ENCODE assay signal across 8 mouse cellular contexts in the genomic region with DNA sequence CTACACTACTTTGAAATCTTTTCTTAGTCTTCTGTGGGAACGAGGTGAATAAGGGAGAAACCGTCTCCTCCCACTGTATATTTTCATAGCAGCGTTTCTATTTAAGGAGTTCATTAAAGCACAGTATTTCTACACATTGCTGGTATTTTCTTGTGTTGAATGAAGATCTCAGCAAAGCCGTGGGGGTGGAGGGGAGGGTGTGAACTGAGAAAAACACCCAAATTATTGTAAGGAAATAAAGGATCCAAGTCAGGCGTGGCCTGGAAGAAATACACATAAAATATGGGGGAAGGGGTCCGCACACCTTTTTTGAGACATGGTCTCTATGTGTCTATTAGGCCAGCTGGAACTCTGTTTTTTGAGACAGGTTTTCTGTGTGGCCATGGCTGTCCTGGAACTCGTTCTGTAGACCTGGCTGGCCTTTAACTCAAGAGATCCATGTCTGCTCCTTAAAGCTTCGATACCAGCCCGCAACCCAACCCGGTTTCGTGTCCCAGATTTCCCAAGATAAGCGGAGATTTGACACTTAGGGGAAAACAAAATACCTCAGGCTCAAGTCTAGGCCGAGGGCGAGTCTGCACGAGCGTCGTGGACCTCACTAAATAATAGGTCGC. TPM values are rescaled to one million over a fixed set of nuclear protein-coding genes. Genes with fewer than 3 reads are reported as not detected.
DNase-seq lines count a peak whose midpoint lies in the region; ATAC-seq lines count a peak whose summit lies in the region.

No protein-coding gene starts in this region.

- no peaks in the 10 kb centered on the region for H3K27me3 ChIP-seq in kidney, embryonic 15.5 days
- no peaks in the 10 kb centered on the region for H3K27me3 ChIP-seq in hindbrain, embryonic 14.5 days (ENCODE audit: control insufficient read depth, insufficient read depth, low read length)
- no peaks in the 10 kb centered on the region for H3K27me3 ChIP-seq in midbrain, embryonic 15.5 days (replicated peaks)

- H3K4me2 ChIP-seq in kidney, embryonic 15.5 days = peak overlapping the region; percentile 84
- peak overlapping the region; percentile 97 for H3K4me2 ChIP-seq in hindbrain, embryonic 14.5 days (replicated peaks)
- peak overlapping the region; percentile 98 for H3K4me2 ChIP-seq in midbrain, embryonic 15.5 days

- H3K9me3 ChIP-seq in kidney, embryonic 15.5 days (replicated peaks) = no peaks in the 10 kb centered on the region
- no peaks in the 10 kb centered on the region for H3K9me3 ChIP-seq in hindbrain, embryonic 14.5 days (ENCODE audit: control insufficient read depth, low read length)
- no peaks in the 10 kb centered on the region for H3K9me3 ChIP-seq in midbrain, embryonic 15.5 days

- ATAC-seq in kidney, embryonic 15.5 days (replicated peaks; ENCODE audit: low FRiP score) = 0 out of 2 replicates have a peak, but pooled peaks have one; percentile 3
- peak; percentile 9; the same call in 1 of the 2 replicates for ATAC-seq in hindbrain, embryonic 14.5 days (ENCODE audit: low FRiP score)
- ATAC-seq in midbrain, embryonic 15.5 days (replicated peaks) = peak; percentile 28

- peak overlapping the region; percentile 64 for H3K4me3 ChIP-seq in kidney, embryonic 15.5 days (replicated peaks)
- H3K4me3 ChIP-seq in hindbrain, embryonic 14.5 days (replicated peaks; ENCODE audit: low read length) = peak overlapping the region; percentile 74
- H3K4me3 ChIP-seq in midbrain, embryonic 15.5 days = peak overlapping the region; percentile 91

- 17% methylated on average over 18 of the region's 18 CpGs for WGBS in kidney, embryonic 15.5 days
- WGBS in hindbrain, embryonic 14.5 days = 22% methylated on average over 18 of the region's 18 CpGs
- WGBS in midbrain, embryonic 15.5 days = 19% methylated on average over 18 of the region's 18 CpGs

- peak overlapping the region; percentile 99 for H3K27ac ChIP-seq in kidney, embryonic 15.5 days
- H3K27ac ChIP-seq in hindbrain, embryonic 14.5 days = peak overlapping the region; percentile 98
- peak overlapping the region; percentile 99 for H3K27ac ChIP-seq in midbrain, embryonic 15.5 days

- H3K9ac ChIP-seq in kidney, embryonic 15.5 days = peak overlapping the region; percentile 82
- H3K9ac ChIP-seq in hindbrain, embryonic 14.5 days = peak overlapping the region; percentile 89
- peak overlapping the region; percentile 89 for H3K9ac ChIP-seq in midbrain, embryonic 15.5 days

- peaks cover 58% of the 10 kb centered on the region for H3K36me3 ChIP-seq in kidney, embryonic 15.5 days
- peaks cover 30% of the 10 kb centered on the region for H3K36me3 ChIP-seq in hindbrain, embryonic 14.5 days (replicated peaks; ENCODE audit: control insufficient read depth, insufficient read depth)
- H3K36me3 ChIP-seq in midbrain, embryonic 15.5 days (replicated peaks) = peaks cover 17% of the 10 kb centered on the region; the same call in 1 of the 2 replicates

- H3K4me1 ChIP-seq in kidney, embryonic 15.5 days = peaks cover 41% of the 10 kb centered on the region
- peaks cover 24% of the 10 kb centered on the region for H3K4me1 ChIP-seq in hindbrain, embryonic 14.5 days (replicated peaks; ENCODE audit: control insufficient read depth, insufficient read depth, low read length)
- peaks cover 44% of the 10 kb centered on the region for H3K4me1 ChIP-seq in midbrain, embryonic 15.5 days

- DNase-seq in kidney, postnatal 14 days = no peak
- peak; percentile 71 for DNase-seq in brain, adult 2 months (ENCODE audit: low read depth, low spot score)
- DNase-seq in hindbrain, embryonic 14.5 days (ENCODE audit: low spot score) = no peak
- DNase-seq in urinary bladder, postnatal 4 days (ENCODE audit: low spot score in 2 of 2) = no peak
- DNase-seq in gastrocnemius, adult 8-10 months (ENCODE audit: low spot score in 2 of 2) = no peak
- DNase-seq in MN1 (ENCODE audit: low spot score) = no peak

RNA-seq across cellular contexts. Expression of a gene that starts 0.4 kb away (rescaled TPM):
- polyA plus RNA-seq in kidney, embryonic 15.5 days (2015; fragmentation: Nextera tagmentation; extraction: Ambion mirVana) = 184 and 193 TPM in 2 replicates
- 135 and 151 TPM in 2 replicates for polyA plus RNA-seq in hindbrain, embryonic 14.5 days (2014; fragmentation: Nextera tagmentation; extraction: Ambion mirVana)
- polyA plus RNA-seq in midbrain, embryonic 15.5 days (2015; fragmentation: Nextera tagmentation; extraction: Ambion mirVana) = 138 and 147 TPM in 2 replicates
- 10 to 100 TPM in 3 of 4 experiments, 1 to 10 TPM in 1; 9.9 to 12.9 (median 11.6) TPM for total RNA-seq in gastrocnemius, adult 8-10 months (2022)

RNA-seq across cellular contexts. Expression of a gene that starts 9.3 kb away (rescaled TPM):
- polyA plus RNA-seq in kidney, embryonic 15.5 days (2015; fragmentation: Nextera tagmentation; extraction: Ambion mirVana) = 3.0 and 4.9 TPM in 2 replicates
- 95.7 and 111 TPM in 2 replicates for polyA plus RNA-seq in hindbrain, embryonic 14.5 days (2014; fragmentation: Nextera tagmentation; extraction: Ambion mirVana)
- 140 and 142 TPM in 2 replicates for polyA plus RNA-seq in midbrain, embryonic 15.5 days (2015; fragmentation: Nextera tagmentation; extraction: Ambion mirVana)
- under 1 TPM; 0.16 to 0.34 (median 0.23) TPM for total RNA-seq in gastrocnemius, adult 8-10 months (2022)

RNA-seq across cellular contexts. Expression of a gene that starts 9.9 kb away (rescaled TPM):
- polyA plus RNA-seq in kidney, embryonic 15.5 days (2015; fragmentation: Nextera tagmentation; extraction: Ambion mirVana) = 24.6 and 29.7 TPM in 2 replicates
- 10.1 and 11.6 TPM in 2 replicates for polyA plus RNA-seq in hindbrain, embryonic 14.5 days (2014; fragmentation: Nextera tagmentation; extraction: Ambion mirVana)
- 8.3 and 14.1 TPM in 2 replicates for polyA plus RNA-seq in midbrain, embryonic 15.5 days (2015; fragmentation: Nextera tagmentation; extraction: Ambion mirVana)
- 1 to 10 TPM in 3 of 4 experiments, under 1 TPM in 1; 0.68 to 2.1 (median 1.3) TPM for total RNA-seq in gastrocnemius, adult 8-10 months (2022)

RNA-seq across cellular contexts. Expression of a gene that starts 47.8 kb away (rescaled TPM):
- polyA plus RNA-seq in kidney, embryonic 15.5 days (2015; fragmentation: Nextera tagmentation; extraction: Ambion mirVana) = 55.2 and 59.4 TPM in 2 replicates
- 57.0 and 72.4 TPM in 2 replicates for polyA plus RNA-seq in hindbrain, embryonic 14.5 days (2014; fragmentation: Nextera tagmentation; extraction: Ambion mirVana)
- polyA plus RNA-seq in midbrain, embryonic 15.5 days (2015; fragmentation: Nextera tagmentation; extraction: Ambion mirVana) = 51.0 and 59.9 TPM in 2 replicates
- 10 to 100 TPM; 21.8 to 30.6 (median 25.6) TPM for total RNA-seq in gastrocnemius, adult 8-10 months (2022)

RNA-seq across cellular contexts. Expression of a gene that starts 48.0 kb away (rescaled TPM):
- polyA plus RNA-seq in kidney, embryonic 15.5 days (2015; fragmentation: Nextera tagmentation; extraction: Ambion mirVana) = 0.86 and 0.90 TPM in 2 replicates
- polyA plus RNA-seq in hindbrain, embryonic 14.5 days (2014; fragmentation: Nextera tagmentation; extraction: Ambion mirVana) = 0.55 TPM in 1 of 2 replicates, not detected in the other
- 0.92 TPM in 1 of 2 replicates, not detected in the other for polyA plus RNA-seq in midbrain, embryonic 15.5 days (2015; fragmentation: Nextera tagmentation; extraction: Ambion mirVana)
- total RNA-seq in gastrocnemius, adult 8-10 months (2022) = 1 to 10 TPM in 2 of 4 experiments, under 1 TPM in 1, not detected in 1; 0.65 to 2.3 (median 1.3) TPM

Comparison
In these comparisons a context has a peak if more than half of its experiments do, and no peak if none do; other contexts are left out.
1. RNA of a gene that starts 9.3 kb away (polyA plus RNA-seq): 140 to 142 TPM in midbrain, embryonic 15.5 days and 95.7 to 111 TPM in hindbrain, embryonic 14.5 days; 3.0 to 4.9 TPM in kidney, embryonic 15.5 days; every median in the first group is over 10 times any median in the second.
2. Peak in every context shown above with its lines, with median percentiles within 50 percentile points of each other: ATAC-seq, H3K27ac ChIP-seq, H3K4me2 ChIP-seq, H3K4me3 ChIP-seq and H3K9ac ChIP-seq.